Mouse (Mus musculus): ENCODE measurements at regions not wholly inside any gene's neighbourhood (a gene's known extent, or its start where the extent isn't known, plus 50 kb on each side); places are given as distances from the start of the nearest gene placed in this dataset.

DNA sequence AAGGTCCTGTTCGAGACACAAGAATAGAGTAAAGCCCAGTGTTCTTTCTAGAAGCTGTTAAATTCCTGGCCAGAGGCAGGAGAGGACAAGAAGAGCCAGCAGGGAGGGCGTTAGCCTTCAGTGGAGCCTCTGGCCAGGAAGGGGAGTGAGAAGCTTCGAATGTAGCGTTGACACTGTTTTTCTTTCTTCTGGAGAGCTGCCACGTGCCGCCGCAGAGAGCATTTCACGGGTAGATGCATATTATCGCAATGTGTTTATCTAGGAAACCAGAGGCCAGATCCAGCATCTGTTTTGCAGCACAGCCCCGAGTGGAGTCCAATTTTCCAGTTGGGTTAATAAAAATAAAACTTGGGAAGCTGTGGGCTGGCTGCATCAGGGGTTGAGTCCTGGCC lies 61.3 kb upstream of the Ampd3 start:
- no peak; the same call in 1 of the 2 replicates for ATAC-seq (ENCODE audit: insufficient read depth)
- Histone ChIP-seq H3K9ac (no peak overlapping the region), H3K4me3 (ENCODE audit: low read depth, low read length) (no peak overlapping the region), H3K36me3 (ENCODE audit: insufficient read depth) (no peaks in the 10 kb centered on the region), H3K27ac (ENCODE audit: low read depth) (no peak overlapping the region), H3K9me3 (ENCODE audit: low read depth, low read length) (peaks cover 4% of the 10 kb centered on the region; the same call in 1 of the 2 replicates), H3K27me3 (ENCODE audit: insufficient read depth, low read length) (no peaks in the 10 kb centered on the region), H3K4me2 (no peak overlapping the region), H3K4me1 (ENCODE audit: insufficient read depth) (peaks cover 9% of the 10 kb centered on the region; the same call in 1 of the 2 replicates)
- WGBS, result 36% methylated on average over 10 of the region's 10 CpGs
- DNase-seq, result peak; percentile 80
- no peak for TF ChIP-seq CTCF (IDR thresholded peaks at IDR 0.05; ENCODE audit: low read depth)

DNA sequence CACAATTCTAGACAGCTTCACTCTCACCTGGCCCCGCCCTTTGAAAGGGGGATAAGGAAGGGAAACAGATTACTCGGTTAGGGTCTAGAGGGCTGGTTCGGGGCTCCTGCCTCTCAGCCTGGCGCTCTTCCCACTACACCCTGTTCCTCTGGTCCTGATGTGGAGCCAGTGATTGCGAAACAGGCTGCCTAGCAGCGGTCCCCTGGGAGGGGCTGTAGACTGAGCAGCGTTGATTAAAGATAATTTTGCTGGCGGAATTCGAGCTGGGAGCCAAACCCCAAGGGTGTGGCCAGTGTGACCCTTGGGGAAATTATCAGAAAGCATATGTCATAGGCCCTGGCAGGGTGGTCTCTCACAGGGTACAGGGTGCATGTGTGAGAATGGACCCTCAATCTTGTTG lies 59.9 kb upstream of the Ampd3 start:
- peak; percentile 51; the same call in 1 of the 2 replicates for ATAC-seq (ENCODE audit: insufficient read depth)
- H3K4me1 ChIP-seq (ENCODE audit: insufficient read depth), result peaks cover 9% of the 10 kb centered on the region; the same call in 1 of the 2 replicates
- H3K27me3 ChIP-seq (ENCODE audit: insufficient read depth, low read length), result no peaks in the 10 kb centered on the region
- TF ChIP-seq CTCF (IDR thresholded peaks at IDR 0.05; ENCODE audit: low read depth), result no peak
- no peak overlapping the region for H3K9ac ChIP-seq
- H3K27ac ChIP-seq (ENCODE audit: low read depth), result no peak overlapping the region
- H3K4me3 ChIP-seq (ENCODE audit: low read depth, low read length), result no peak overlapping the region
- peak; percentile 77 for DNase-seq
- H3K36me3 ChIP-seq (ENCODE audit: insufficient read depth), result no peaks in the 10 kb centered on the region
- 46% methylated on average over 9 of the region's 9 CpGs for WGBS
- no peak overlapping the region for H3K4me2 ChIP-seq
- peaks cover 4% of the 10 kb centered on the region; the same call in 1 of the 2 replicates for H3K9me3 ChIP-seq (ENCODE audit: low read depth, low read length)

DNA sequence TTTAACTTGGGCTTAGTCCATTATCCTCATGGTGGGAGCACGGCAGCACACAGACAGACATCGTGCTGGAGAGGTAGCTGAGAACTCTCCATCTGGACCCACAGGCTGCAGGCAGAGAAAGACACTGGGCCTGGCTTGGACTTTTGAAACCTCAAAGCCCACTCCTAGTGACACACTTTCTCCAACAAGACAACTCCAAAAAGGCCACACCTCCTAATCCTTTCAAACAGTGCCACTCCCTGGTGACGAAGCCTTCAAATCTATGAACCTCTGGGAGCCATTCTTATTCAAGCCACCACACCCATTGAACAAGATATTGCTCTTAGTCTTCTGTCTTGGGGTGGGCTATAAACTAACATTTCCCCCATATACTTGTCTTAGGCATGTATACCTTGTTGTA lies 59.2 kb upstream of the Ampd3 start:
- Histone ChIP-seq H3K9me3 (ENCODE audit: low read depth, low read length) (peaks cover 4% of the 10 kb centered on the region; the same call in 1 of the 2 replicates), H3K36me3 (ENCODE audit: insufficient read depth) (no peaks in the 10 kb centered on the region), H3K9ac (no peak overlapping the region), H3K4me2 (no peak overlapping the region), H3K4me3 (ENCODE audit: low read depth, low read length) (no peak overlapping the region), H3K27me3 (ENCODE audit: insufficient read depth, low read length) (no peaks in the 10 kb centered on the region), H3K4me1 (ENCODE audit: insufficient read depth) (peaks cover 9% of the 10 kb centered on the region; the same call in 1 of the 2 replicates), H3K27ac (ENCODE audit: low read depth) (no peak overlapping the region)
- no peak for TF ChIP-seq CTCF (IDR thresholded peaks at IDR 0.05; ENCODE audit: low read depth)
- DNase-seq (no peak), ATAC-seq (ENCODE audit: insufficient read depth) (no peak)
- 92% methylated on average over 3 of the region's 3 CpGs for WGBS

DNA sequence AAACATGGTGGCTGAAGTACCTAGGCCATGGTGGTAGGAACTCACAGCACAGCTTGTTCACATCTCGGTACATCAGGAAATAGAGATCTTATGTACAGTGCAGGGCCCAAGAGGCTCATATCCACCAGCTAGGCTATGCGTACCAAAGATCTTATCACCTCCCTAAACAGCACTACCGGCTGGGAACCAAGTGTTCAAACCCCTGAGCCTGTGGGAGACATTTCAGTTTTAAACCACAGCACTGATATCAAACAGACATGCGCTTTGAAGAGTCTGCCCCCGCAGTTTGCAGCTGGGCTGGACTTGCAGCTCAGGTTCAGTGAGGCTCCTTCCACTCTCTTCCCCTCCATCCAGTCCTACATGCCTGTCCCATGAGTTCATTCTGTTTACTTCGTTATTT lies 58.4 kb upstream of the Ampd3 start:
- no peak for TF ChIP-seq CTCF (IDR thresholded peaks at IDR 0.05; ENCODE audit: low read depth)
- 64% methylated on average over 6 of the region's 6 CpGs for WGBS
- Histone ChIP-seq H3K36me3 (ENCODE audit: insufficient read depth) (no peaks in the 10 kb centered on the region), H3K9me3 (ENCODE audit: low read depth, low read length) (peaks cover 4% of the 10 kb centered on the region; the same call in 1 of the 2 replicates), H3K4me3 (ENCODE audit: low read depth, low read length) (no peak overlapping the region), H3K4me1 (ENCODE audit: insufficient read depth) (peaks cover 9% of the 10 kb centered on the region; the same call in 1 of the 2 replicates), H3K4me2 (no peak overlapping the region), H3K27me3 (ENCODE audit: insufficient read depth, low read length) (no peaks in the 10 kb centered on the region), H3K9ac (no peak overlapping the region), H3K27ac (ENCODE audit: low read depth) (no peak overlapping the region)
- ATAC-seq (ENCODE audit: insufficient read depth), result no peak
- no peak for DNase-seq

DNA sequence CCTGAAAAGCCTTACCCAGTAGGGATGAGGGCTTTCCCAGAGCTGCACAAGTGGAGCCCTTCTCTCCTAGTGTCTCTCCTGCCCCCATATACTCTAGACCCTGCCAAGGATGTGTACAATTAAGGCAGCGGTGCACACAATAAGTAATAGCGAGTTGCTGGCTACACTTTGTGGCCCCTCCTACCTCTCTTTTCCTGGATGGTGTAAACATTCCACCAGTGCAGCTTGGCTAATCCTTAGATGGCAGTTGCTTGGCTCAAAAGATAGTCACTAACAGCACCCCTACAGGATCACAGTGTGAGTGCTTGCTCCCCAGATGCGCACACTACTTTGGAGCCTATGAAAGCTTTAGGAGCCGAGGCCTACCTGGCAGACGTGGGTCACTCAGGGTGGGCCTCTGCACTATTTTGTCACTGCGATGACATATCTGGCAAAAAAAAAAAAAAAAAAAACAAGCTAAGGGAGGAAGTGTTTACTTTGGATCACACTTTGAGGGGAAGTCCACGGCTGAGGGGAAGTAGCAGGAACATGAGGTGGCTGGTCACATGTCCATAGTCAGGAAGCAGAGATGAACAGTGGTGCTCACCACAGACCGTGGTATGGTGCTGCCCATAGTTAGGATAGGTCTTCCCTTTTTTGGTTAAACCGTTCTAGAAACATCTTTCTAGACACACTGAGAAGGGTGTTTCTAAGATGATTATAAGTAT lies 57.6 kb upstream of the Ampd3 start:
- DNase-seq (no peak), ATAC-seq (ENCODE audit: insufficient read depth) (no peak)
- no peak overlapping the region for H3K27ac ChIP-seq (ENCODE audit: low read depth)
- no peak overlapping the region for H3K4me3 ChIP-seq (ENCODE audit: low read depth, low read length)
- no peak overlapping the region for H3K9ac ChIP-seq
- no peaks in the 10 kb centered on the region for H3K36me3 ChIP-seq (ENCODE audit: insufficient read depth)
- TF ChIP-seq CTCF (IDR thresholded peaks at IDR 0.05; ENCODE audit: low read depth), result no peak
- peaks cover 9% of the 10 kb centered on the region; the same call in 1 of the 2 replicates for H3K4me1 ChIP-seq (ENCODE audit: insufficient read depth)
- WGBS, result 69% methylated on average over 9 of the region's 9 CpGs
- no peaks in the 10 kb centered on the region for H3K27me3 ChIP-seq (ENCODE audit: insufficient read depth, low read length)
- H3K4me2 ChIP-seq, result no peak overlapping the region
- H3K9me3 ChIP-seq (ENCODE audit: low read depth, low read length), result peaks cover 4% of the 10 kb centered on the region; the same call in 1 of the 2 replicates

DNA sequence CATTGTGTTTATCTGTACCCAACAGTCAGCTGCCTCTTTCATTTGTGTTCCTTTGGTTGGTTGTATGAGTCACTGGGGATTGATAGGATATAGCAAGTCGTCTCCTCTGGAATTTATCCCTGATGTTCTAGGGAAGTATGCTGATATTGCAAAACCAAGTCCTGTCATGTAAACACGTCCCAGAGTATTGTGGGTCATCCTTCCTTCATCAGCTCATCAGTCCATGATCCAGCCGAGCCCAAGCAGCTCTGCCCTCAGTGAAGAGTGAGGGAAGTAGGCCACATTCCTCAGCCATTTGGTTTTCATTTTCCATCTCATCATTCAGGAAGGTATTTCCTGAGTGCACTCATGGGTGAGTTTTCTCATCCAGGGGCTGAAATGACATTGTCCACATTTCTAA lies 54.3 kb upstream of the Ampd3 start:
- Histone ChIP-seq H3K4me1 (ENCODE audit: insufficient read depth) (no peaks in the 10 kb centered on the region), H3K9me3 (ENCODE audit: low read depth, low read length) (peaks cover 4% of the 10 kb centered on the region; the same call in 1 of the 2 replicates), H3K9ac (no peak overlapping the region), H3K4me3 (ENCODE audit: low read depth, low read length) (no peak overlapping the region), H3K36me3 (ENCODE audit: insufficient read depth) (no peaks in the 10 kb centered on the region), H3K4me2 (no peak overlapping the region), H3K27me3 (ENCODE audit: insufficient read depth, low read length) (no peaks in the 10 kb centered on the region), H3K27ac (ENCODE audit: low read depth) (no peak overlapping the region)
- WGBS, result 30% methylated on average over 3 of the region's 3 CpGs
- ATAC-seq (ENCODE audit: insufficient read depth) (peak; percentile 54; the same call in 1 of the 2 replicates), DNase-seq (peak; percentile 40)
- TF ChIP-seq CTCF (IDR thresholded peaks at IDR 0.05; ENCODE audit: low read depth), result no peak

DNA sequence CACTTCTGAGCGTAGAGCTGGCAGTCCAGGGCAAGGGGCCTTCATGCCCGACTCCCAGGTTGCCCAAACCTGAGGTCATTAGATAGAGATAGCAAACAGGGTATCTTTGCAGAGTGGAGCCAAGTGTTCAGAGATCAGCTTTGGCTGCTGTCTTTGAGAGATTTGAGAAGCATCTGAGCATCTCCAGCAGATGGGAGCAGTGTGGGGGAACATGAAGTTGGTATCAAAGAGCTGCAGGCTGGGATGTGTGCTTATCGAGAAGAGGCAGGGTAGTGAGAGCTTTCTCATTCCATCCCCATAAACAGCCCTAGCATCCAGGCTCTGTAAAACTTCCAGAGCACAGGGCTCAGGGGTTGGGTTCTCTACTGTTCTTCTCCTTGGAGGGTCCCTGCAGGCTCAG lies 52.9 kb upstream of the Ampd3 start:
- H3K4me3 ChIP-seq (ENCODE audit: low read depth, low read length), result no peak overlapping the region
- DNase-seq (no peak), ATAC-seq (ENCODE audit: insufficient read depth) (no peak)
- TF ChIP-seq CTCF (IDR thresholded peaks at IDR 0.05; ENCODE audit: low read depth), result no peak
- 85% methylated on average over 3 of the region's 3 CpGs for WGBS
- no peak overlapping the region for H3K9ac ChIP-seq
- H3K9me3 ChIP-seq (ENCODE audit: low read depth, low read length), result peaks cover 4% of the 10 kb centered on the region; the same call in 1 of the 2 replicates
- no peak overlapping the region for H3K27ac ChIP-seq (ENCODE audit: low read depth)
- no peaks in the 10 kb centered on the region for H3K36me3 ChIP-seq (ENCODE audit: insufficient read depth)
- no peaks in the 10 kb centered on the region for H3K27me3 ChIP-seq (ENCODE audit: insufficient read depth, low read length)
- no peak overlapping the region for H3K4me2 ChIP-seq
- no peaks in the 10 kb centered on the region for H3K4me1 ChIP-seq (ENCODE audit: insufficient read depth)

All from lung, embryonic 14.5 days (tissue).